Mouse (Mus musculus): ENCODE measurements around the gene Ddx43. TPM values are rescaled to one million over a fixed set of nuclear protein-coding genes. Genes with fewer than 3 reads are reported as not detected.

Gene Ddx43
- polyA plus RNA-seq, 1 experiment: not detected

DNA sequence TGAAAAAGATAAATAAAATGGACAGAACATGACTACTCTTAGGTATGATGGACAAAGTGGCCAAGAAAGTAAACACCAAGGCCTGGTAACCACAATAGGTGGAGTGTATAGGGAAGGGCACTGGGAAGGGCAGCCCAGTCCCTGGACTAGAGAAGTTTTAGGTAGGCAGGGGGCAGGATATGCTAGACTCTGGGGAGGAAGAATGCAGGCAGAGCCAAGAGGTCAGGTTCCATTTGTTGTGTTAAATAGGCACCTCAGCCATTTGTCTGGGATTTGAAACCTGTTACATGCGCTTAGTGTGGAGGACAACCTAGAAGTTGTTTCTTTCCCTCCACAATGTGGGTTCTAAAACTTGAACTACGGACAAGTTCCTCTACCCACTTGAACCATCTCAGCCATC, 26.2 kb upstream of the Ddx43 start:
- TF ChIP-seq CTCF (IDR thresholded peaks at IDR 0.05; ENCODE audit: control insufficient read depth, insufficient read depth, low read length) (no peak), POLR2A (IDR thresholded peaks at IDR 0.05; ENCODE audit: borderline replicate concordance, control insufficient read depth, low read depth, low read length) (no peak)
- H3K4me3 ChIP-seq (replicated peaks; ENCODE audit: control insufficient read depth, low read depth, low read length): no peak overlapping the region
- WGBS: 88% methylated on average over 2 of the region's 2 CpGs
- no peaks in the 10 kb centered on the region for H3K4me1 ChIP-seq (ENCODE audit: control insufficient read depth, insufficient read depth, low read length)
- no peak overlapping the region for H3K27ac ChIP-seq (ENCODE audit: control insufficient read depth, insufficient read depth, low read depth, low read length, poor library complexity)

DNA sequence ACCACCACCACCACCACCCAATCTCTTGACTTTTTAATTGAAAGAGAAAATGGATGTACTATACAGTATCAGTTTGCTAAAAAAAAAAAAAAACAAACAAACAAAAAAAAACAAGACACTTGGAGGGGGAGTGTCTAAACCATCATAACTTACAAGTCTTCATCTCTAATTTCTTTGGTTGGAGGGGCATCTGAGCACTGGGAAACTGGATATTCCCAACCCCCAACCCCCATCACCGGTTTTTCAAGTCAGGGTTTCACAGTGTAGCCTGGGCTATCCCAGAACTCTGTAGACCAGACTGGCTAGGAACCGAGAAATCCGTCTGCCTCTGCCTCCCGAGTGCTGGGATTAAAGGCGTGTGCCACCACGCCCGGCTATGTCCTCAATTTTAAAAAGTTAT, 25.8 kb upstream of the Ddx43 start:
- H3K4me1 ChIP-seq (ENCODE audit: control insufficient read depth, insufficient read depth, low read length): no peaks in the 10 kb centered on the region
- TF ChIP-seq CTCF (IDR thresholded peaks at IDR 0.05; ENCODE audit: control insufficient read depth, insufficient read depth, low read length): no peak
- TF ChIP-seq POLR2A (IDR thresholded peaks at IDR 0.05; ENCODE audit: borderline replicate concordance, control insufficient read depth, low read depth, low read length): no peak
- H3K27ac ChIP-seq (ENCODE audit: control insufficient read depth, insufficient read depth, low read depth, low read length, poor library complexity): no peak overlapping the region
- WGBS: 78% methylated on average over 7 of the region's 7 CpGs
- no peak overlapping the region for H3K4me3 ChIP-seq (replicated peaks; ENCODE audit: control insufficient read depth, low read depth, low read length)

DNA sequence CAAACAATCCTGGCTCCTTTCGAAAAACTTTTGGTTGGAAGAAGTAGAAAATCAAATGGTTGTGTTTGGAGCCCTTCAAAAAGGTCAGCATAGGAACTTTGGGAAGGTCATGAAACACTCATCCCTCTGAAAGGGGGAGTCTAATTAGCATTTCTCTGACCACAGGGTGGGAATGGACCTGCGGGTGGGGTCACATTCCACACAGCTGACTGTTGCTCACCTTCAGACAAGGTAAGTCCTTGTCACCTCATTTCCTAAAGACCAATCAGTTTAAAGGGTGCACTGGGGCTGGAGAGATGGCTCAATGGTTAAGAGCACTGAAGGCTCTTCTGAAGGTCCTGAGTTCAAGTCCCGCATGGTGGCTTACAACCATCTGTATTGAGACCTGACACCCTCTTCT, 24.1 kb upstream of the Ddx43 start:
- H3K27ac ChIP-seq (ENCODE audit: control insufficient read depth, insufficient read depth, low read depth, low read length, poor library complexity): no peak overlapping the region
- H3K4me3 ChIP-seq (replicated peaks; ENCODE audit: control insufficient read depth, low read depth, low read length): no peak overlapping the region
- H3K4me1 ChIP-seq (ENCODE audit: control insufficient read depth, insufficient read depth, low read length): no peaks in the 10 kb centered on the region
- no peak for TF ChIP-seq POLR2A (IDR thresholded peaks at IDR 0.05; ENCODE audit: borderline replicate concordance, control insufficient read depth, low read depth, low read length)
- no peak for TF ChIP-seq CTCF (IDR thresholded peaks at IDR 0.05; ENCODE audit: control insufficient read depth, insufficient read depth, low read length)
- 76% methylated on average over 3 of the region's 3 CpGs for WGBS

DNA sequence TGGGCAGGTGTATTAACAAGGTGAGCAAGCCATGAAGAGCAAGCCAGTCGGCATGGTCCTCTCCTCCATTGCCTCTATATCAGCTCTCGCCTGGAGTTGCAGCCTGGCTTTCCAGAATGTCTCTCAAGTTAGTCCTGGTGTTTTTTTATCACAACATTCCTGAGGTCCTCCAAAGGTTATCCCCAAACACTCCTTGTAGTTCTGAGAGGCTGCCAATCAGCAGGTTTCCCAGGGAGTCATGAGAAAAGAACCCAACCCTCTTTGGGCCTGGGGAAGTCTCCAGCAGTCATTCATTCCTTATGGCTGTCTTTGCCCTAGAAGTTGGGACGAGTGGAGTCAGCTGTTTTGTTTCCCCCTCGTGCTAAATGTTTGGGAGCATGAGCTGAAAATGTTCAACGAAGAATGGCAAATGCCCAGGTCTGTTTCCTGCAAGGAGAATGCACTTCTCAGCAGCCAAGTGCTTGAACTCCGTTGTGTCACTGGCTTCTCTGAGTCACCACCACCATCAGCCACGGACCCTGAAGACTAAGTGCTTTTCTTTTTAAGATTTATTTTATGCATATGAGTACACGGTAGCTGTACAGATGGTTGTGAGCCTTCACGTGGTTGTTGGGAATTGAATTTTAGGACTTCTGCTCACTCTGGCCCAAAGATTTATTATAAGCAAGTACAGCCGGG, 22.6 kb upstream of the Ddx43 start:
- H3K4me3 ChIP-seq (replicated peaks; ENCODE audit: control insufficient read depth, low read depth, low read length): no peak overlapping the region
- 75% methylated on average over 10 of the region's 10 CpGs for WGBS
- no peak overlapping the region for H3K27ac ChIP-seq (ENCODE audit: control insufficient read depth, insufficient read depth, low read depth, low read length, poor library complexity)
- no peaks in the 10 kb centered on the region for H3K4me1 ChIP-seq (ENCODE audit: control insufficient read depth, insufficient read depth, low read length)
- TF ChIP-seq CTCF (IDR thresholded peaks at IDR 0.05; ENCODE audit: control insufficient read depth, insufficient read depth, low read length) (no peak), POLR2A (IDR thresholded peaks at IDR 0.05; ENCODE audit: borderline replicate concordance, control insufficient read depth, low read depth, low read length) (no peak)

- TF ChIP-seq CTCF (IDR thresholded peaks at IDR 0.05; ENCODE audit: control insufficient read depth, insufficient read depth, low read length) (no peak), POLR2A (IDR thresholded peaks at IDR 0.05; ENCODE audit: borderline replicate concordance, control insufficient read depth, low read depth, low read length) (no peak)
- 66% methylated on average over 5 of the region's 5 CpGs for WGBS
These were observed 21.2 kb upstream of the Ddx43 start for GRCm38 (mm10) chr9:78374397-78374796.

GRCm38 (mm10) chr9:78374885-78375389, 20.6 kb upstream of the Ddx43 start:
- WGBS: 80% methylated on average over 1 of the region's 1 CpGs
- H3K4me3 ChIP-seq (replicated peaks; ENCODE audit: control insufficient read depth, low read depth, low read length): no peak overlapping the region
- H3K27ac ChIP-seq (ENCODE audit: control insufficient read depth, insufficient read depth, low read depth, low read length, poor library complexity): no peak overlapping the region
- TF ChIP-seq POLR2A (IDR thresholded peaks at IDR 0.05; ENCODE audit: borderline replicate concordance, control insufficient read depth, low read depth, low read length) (no peak), CTCF (IDR thresholded peaks at IDR 0.05; ENCODE audit: control insufficient read depth, insufficient read depth, low read length) (no peak)
- no peaks in the 10 kb centered on the region for H3K4me1 ChIP-seq (ENCODE audit: control insufficient read depth, insufficient read depth, low read length)

More at GRCm38 (mm10) chr9:78374397-78374796, 21.2 kb upstream of the Ddx43 start:
- H3K4me1 ChIP-seq (ENCODE audit: control insufficient read depth, insufficient read depth, low read length): no peaks in the 10 kb centered on the region
- H3K4me3 ChIP-seq (replicated peaks; ENCODE audit: control insufficient read depth, low read depth, low read length): no peak overlapping the region
- no peak overlapping the region for H3K27ac ChIP-seq (ENCODE audit: control insufficient read depth, insufficient read depth, low read depth, low read length, poor library complexity)

DNA sequence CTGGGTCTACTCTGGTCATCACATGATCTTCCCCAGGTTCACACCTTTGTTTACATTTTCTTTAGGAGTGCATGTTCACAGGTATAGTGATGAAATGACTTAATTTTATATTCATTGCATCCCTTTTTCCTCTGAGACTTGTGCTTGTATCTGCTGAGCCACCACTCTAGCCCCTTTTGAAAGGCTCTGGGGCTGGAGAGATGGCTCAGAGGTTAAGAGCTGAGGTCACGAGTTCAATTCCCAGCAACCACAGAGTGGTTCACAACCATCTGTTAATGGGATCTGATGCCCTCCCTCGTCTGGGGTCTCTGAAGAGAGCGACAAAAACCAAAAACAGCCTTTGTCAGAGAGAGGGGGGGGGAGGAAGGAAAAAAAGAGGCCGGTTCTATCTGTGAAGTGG, 20.1 kb upstream of the Ddx43 start:
- H3K27ac ChIP-seq (ENCODE audit: control insufficient read depth, insufficient read depth, low read depth, low read length, poor library complexity): no peak overlapping the region
- H3K4me3 ChIP-seq (replicated peaks; ENCODE audit: control insufficient read depth, low read depth, low read length): no peak overlapping the region
- no peaks in the 10 kb centered on the region for H3K4me1 ChIP-seq (ENCODE audit: control insufficient read depth, insufficient read depth, low read length)
- TF ChIP-seq POLR2A (IDR thresholded peaks at IDR 0.05; ENCODE audit: borderline replicate concordance, control insufficient read depth, low read depth, low read length): no peak
- no peak for TF ChIP-seq CTCF (IDR thresholded peaks at IDR 0.05; ENCODE audit: control insufficient read depth, insufficient read depth, low read length)
- 68% methylated on average over 4 of the region's 4 CpGs for WGBS

- TF ChIP-seq CTCF (IDR thresholded peaks at IDR 0.05; ENCODE audit: control insufficient read depth, insufficient read depth, low read length) (no peak), POLR2A (IDR thresholded peaks at IDR 0.05; ENCODE audit: borderline replicate concordance, control insufficient read depth, low read depth, low read length) (no peak)
- Histone ChIP-seq H3K4me3 (replicated peaks; ENCODE audit: control insufficient read depth, low read depth, low read length) (no peak overlapping the region), H3K4me1 (ENCODE audit: control insufficient read depth, insufficient read depth, low read length) (no peaks in the 10 kb centered on the region), H3K27ac (ENCODE audit: control insufficient read depth, insufficient read depth, low read depth, low read length, poor library complexity) (no peak overlapping the region)
- WGBS: 69% methylated on average over 8 of the region's 8 CpGs
These were observed 18.0 kb upstream of the Ddx43 start for GRCm38 (mm10) chr9:78377546-78377945.
